Mouse (Mus musculus) liver, adult (tissue): ENCODE results near the gene Fiz1.

Experiments used
- GATA4 ChIP-seq: IDR thresholded peaks from 2 replicates; pipeline ENCODE4 v1.6.1; 2014; ENCODE audit warnings: mild to moderate bottlenecking, low read length; ENCODE audit not compliant: insufficient replicate concordance

Gene Fiz1

DNA sequence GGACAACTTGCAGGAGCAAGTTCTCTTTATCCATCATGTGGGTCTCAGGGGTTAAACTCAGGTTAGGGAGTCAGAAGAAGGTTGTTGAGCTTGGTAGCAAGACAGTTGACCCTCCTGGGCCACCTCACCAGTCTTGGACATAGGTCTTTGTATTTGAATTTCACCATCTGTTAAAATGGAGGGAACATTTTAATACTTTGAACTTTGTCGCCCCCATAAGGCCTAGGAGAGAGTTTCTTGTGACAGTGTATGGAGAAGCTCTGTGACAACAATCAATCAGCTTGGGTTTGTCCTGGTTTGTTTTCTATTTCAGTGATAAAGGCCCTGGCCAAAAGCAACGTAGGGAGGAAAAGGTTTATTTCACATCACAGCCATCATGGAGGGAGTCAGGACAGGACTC, 32.8 kb upstream of the Fiz1 start:
- no peak for TF ChIP-seq GATA4

DNA sequence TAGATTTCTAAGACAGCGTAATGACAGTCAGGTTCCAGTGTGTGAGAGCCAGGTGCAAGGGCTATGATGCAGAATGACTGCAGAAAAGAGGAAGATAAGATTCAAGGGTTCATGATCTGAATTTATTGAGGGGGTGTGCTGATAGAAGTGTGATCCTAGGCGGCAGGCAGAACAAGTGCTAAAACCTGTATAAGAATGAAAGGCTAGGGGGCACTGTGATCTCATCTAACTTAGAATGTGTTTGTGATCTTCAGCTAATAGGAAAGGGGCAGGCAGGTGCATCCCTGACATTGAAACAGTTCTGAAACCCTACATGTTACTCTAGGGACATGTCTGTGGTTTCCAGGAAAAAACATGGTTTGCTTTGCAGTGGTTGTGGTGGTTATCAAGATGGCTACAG, 31.6 kb upstream of the Fiz1 start:
- TF ChIP-seq GATA4 = no peak

DNA sequence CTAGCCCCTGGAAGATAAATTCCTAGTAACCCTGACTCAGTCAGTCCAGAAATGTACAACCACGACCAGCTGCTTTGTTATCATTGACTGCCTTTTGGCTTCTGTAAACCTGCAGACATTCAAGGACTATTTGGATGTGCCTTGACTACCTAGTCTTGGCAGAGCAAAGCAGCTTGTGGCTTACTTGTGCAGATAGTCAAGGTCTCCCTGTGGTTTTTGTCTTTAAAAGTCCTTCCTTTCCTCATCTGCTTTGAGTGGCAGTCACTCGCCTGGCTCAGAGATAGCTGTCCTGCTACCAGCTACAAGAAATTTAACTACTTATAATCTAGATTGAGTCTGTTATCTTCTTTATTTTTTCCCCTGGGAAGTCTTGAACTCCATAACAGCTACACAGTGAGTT, 30.5 kb upstream of the Fiz1 start:
- TF ChIP-seq GATA4 = no peak

DNA sequence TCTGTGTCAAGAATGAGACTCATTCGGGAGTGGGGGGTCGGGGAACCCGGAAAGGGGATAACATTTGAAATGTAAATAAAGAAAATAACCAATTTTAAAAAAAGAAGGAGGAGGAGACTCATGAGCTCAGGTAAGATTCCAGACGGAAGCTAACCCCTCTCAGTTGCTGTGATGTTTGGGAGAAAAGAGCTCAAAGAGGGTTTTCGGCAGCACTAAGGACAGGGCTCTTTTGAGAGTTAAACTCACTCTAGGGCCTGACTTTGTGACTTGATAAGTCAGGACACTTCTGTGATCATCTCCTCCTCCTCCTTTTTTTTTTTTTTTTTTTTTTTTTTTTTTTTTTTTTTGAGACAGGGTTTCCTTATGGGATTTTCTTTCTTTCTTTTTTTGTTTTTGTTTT, 24.4 kb upstream of the Fiz1 start:
- no peak for TF ChIP-seq GATA4

DNA sequence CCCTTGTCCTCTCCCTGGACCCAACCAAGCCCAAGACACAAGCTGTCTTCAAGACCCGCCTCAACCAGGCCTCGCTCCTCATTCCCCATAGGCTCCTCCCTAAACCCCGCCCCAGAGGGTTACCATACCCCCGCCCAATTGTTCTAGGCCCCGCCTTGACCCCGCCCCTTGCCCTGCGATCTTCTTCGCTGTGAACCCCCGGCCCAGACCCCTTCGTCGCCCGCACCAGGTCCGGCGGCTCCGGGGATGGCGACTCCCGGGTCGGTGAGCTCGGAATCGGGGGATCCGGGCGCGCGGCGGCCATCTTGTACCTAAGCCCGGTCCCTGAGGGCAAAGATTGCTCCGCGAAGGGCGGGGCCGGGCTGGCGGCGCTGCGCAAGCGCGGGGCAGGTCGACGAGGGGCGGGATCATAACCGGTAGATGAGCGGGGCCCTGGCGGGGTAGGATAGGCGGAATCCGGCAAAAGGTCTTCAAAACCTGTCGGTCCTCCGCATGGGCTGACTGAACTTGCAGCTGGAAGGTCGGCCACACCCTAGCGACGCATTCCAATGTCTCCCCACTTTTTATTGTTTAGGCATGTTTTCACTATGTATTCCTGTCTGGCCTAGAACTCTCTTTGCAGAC, 23.7 kb upstream of the Fiz1 start, which contains the start of gene Zfp784:
Gene Zfp784 (minus strand): TSS at position 338 of the 624 bp plus-strand sequence.
- TF ChIP-seq GATA4 = peak; percentile 40; the same call in 1 of the 2 replicates

DNA sequence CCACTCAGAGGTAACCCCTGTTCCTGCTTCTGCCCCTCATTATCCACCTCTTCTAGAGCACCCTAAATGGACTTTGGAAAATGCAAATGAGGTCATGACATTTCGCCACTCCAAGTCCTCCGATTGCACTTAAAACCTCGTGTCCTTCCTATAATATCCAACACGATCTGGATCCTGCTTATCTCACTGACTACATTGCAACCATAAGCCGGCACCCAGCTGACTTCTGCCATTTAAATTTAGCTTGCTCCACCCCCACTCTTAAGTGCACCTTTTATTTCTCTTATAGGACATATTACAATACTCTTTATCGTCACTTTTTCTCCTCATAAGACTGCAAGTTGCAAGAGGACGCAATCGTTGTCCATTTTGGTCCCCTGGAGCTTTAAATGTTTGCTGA, 23.0 kb upstream of the Fiz1 start:
- no peak for TF ChIP-seq GATA4

DNA sequence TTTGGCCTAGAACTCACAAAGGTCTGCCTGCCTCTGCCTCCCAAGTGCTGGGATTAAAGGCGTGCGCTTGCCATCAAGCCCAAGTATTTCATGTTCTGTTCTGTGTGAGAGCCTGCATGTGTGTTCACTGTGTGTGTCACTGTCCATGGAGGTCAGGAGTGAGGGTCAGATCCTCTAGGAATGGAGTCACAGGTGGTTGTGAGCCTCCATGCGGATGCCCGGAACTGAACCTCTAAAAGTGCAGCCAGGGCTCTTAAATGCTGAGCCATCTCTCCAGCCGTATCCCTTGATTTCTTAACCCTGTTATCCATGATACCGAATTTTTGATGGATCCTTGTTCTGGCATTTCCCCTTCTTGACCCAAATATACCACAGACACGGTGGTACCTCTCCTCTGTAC, 22.5 kb upstream of the Fiz1 start:
- TF ChIP-seq GATA4 = no peak

DNA sequence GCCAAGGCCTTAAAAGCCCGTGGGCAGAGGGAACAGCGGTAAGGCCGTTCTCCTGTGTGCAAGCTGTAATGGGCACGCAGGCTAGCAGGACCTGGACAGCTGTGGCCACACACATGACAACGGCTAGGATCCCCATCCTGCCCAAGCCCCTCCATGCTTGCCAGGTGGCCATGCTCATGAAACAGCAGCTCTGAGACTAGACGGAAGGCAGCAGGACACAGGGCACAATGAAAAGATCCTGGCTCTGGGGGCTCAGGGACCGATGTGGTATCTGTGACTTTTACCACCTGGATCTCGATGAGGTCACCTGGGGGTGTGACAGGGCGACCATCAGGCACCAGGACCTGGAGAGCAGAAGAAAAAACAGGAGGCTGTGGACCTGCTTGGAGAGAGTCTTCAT, 21.6 kb upstream of the Fiz1 start:
- no peak for TF ChIP-seq GATA4

DNA sequence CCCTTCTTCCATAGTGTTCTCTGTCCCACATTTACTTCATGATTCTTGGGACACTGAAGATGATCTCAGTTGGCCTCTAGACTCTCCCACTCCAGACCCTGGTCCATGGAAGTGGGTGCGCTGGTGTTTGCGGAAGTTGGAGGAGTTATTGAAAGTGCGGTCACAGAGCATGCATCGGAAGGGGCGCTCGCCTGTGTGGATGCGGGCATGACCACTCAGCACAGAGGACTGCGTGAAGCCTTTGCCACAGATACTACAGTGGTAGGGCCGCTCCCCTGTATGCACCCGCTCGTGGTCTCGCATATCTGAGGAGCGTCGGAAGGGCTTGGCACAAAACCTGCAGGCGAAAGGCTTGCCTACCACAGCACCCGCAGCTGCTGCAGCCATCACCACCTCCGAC, 21.1 kb upstream of the Fiz1 start:
- no peak for TF ChIP-seq GATA4

DNA sequence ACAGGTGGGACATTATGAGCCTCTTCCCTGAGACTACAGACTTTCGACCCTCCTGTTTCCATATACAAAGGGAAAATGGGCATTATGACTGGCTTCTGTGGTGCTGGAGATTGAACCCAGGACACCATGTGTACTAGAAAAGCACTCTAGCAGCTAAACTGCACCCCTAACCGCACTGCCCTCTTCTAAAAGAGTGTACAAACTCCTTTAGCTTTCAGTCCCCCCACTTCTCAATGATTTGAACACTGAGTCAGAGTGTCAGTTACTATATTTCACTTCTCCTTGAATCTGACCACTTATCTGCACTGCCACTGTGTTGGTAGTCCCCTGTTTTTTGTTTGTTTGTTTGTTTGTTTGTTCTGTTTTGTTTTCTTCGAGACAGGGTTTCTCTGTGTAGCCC, 19.3 kb upstream of the Fiz1 start, which contains the start of gene 4632433K11Rik:
Gene 4632433K11Rik (plus strand): TSS at position 301 of the 400 bp plus-strand sequence.
- TF ChIP-seq GATA4 = no peak

DNA sequence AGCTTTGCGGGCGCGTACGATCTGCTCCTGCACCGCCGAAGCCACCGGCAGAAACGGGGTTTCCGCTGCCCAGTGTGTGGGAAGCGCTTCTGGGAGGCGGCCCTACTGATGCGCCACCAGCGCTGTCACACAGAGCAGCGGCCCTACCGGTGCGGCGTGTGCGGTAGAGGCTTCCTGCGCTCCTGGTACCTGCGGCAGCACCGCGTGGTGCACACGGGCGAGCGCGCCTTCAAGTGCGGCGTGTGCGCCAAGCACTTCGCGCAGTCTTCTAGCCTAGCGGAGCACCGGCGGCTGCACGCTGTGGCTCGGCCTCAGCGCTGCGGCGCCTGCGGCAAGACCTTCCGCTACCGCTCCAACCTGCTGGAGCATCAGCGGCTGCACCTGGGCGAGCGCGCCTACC, 17.0 kb upstream of the Fiz1 start:
- no peak for TF ChIP-seq GATA4

DNA sequence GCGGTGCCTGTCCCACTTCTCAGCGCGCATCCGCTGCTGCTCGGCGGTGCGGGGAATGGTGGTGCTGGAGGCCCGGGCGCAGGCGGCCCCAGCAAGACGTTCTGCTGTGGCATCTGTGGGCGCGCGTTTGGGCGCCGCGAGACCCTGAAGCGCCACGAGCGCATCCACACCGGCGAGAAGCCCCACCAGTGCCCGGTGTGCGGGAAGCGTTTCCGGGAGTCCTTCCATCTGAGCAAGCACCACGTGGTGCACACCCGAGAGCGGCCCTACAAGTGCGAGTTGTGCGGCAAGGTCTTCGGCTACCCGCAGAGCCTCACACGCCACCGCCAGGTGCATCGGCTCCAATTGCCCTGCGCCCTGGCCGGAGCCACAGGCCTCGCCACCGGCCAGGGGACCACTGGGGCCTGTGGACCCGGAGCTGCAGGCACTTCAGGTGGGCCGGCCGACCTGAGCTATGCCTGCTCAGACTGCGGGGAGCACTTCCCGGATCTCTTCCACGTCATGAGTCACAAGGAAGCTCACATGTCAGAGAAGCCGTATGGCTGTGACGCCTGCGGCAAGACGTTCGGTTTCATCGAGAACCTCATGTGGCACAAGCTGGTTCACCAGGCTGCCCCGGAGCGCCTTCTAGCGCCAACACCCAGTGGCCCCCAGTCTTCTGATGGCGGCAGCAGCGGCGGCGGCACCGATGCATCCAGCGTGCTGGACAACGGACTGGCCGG, 16.2 kb upstream of the Fiz1 start:
- no peak for TF ChIP-seq GATA4

DNA sequence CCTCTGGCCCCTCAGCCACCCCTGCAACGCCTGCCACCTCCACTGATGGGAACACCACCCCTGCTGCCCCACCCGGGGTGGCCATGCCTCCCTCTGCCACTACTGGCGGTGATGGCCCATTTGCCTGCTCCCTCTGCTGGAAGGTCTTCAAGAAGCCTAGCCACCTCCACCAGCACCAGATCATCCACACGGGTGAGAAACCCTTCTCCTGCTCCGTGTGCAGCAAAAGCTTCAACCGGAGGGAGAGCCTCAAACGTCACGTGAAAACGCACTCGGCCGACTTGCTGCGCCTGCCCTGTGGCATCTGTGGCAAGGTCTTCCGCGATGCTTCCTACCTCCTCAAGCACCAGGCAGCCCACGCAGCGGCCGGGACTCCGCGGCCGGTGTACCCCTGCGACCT, 15.4 kb upstream of the Fiz1 start:
- no peak for TF ChIP-seq GATA4

DNA sequence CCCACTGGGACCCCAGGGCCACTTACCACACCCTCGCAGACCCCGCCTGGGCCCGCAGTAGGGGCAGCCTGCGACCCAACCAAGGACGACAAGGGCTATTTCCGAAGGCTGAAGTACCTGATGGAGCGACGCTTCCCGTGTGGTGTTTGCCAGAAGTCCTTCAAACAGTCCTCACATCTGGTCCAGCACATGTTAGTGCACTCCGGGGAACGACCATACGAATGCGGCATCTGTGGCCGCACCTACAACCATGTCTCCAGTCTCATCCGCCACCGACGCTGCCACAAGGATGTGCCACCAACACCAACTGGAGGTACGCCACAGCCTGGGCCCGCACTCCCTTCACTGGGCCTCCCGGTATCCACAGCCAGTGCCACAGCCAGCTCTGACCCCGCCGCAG, 15.0 kb upstream of the Fiz1 start:
- no peak for TF ChIP-seq GATA4

DNA sequence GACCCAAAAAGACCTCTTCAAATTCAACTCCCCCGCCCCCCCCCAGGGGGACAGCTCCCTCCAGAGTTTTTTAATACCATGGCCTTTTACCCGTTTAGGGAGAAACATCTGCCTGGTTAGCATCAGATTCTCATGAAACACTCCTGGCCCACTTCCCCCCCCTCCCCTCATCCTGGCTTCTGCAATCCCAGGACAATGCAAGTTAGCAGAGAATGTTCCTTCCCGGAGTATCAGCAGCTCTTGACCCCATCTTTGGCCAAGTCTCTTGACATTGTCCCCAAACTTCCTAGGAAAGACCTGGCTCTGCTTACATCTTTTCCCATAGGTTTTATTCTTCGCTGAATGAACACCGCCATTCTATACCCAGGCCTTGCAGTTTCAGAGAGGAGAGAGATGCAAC, 6.7 kb upstream of the Fiz1 start:
- TF ChIP-seq GATA4 = no peak

DNA sequence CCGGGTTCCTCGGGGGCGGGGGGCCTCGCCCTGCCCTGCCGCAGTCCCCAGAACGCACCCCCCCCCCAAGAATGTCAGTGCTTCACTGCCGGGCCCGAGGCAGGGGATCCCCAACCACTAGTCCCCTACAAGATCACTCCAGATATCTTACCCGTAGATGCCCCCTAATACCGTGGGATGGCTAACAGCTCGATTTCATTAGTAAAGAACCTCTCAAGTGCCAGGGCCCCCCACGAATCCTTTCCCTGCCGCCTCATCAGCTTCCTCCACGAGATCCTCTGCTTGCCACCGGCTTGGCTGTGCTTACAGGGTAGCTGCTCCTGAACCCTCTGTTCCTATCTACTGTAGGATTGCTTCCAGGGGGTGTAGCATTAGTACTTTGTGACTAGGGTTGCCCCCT, 6.2 kb upstream of the Fiz1 start:
- TF ChIP-seq GATA4 = no peak

DNA sequence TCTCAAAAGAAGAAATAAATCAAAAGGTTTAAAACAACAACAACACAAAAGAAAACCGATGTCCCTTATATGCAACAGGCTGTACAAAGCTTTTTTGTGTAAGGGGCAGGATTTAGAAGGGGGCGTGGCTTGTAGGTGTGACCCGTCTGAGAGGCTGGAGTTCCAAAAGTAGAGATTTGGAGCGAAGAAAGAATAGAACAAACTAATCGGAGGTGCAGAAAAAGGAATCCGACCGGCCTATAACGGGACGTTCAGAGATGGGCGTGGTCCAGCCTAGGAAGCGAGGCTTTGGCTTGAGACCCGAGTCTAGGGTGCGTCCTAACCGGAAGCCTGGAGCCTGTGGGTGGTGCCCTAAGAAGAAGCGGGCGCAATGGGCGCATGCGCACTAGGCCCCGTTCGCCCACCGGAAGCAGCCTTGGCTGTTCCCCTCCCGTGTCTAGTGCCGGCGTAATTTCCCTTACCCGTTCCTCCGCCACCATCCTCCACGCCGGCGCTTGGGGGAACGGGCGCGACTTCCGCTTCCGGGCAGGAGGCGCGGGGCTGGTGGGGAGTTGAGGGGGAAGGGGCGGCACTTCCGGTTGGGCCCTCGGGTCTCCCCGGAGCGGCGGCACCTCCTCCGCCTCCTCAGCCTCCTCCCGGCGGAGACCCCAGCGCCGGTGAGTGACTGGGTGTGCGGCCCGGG, 5.6 kb upstream of the Fiz1 start, which contains the start of the genes Zfp865 and Ccdc106:
Gene Zfp865 (plus strand): TSS at position 377 of the 682 bp plus-strand sequence.
Gene Ccdc106 (plus strand): TSS at position 554 of the 682 bp plus-strand sequence.
- peak; percentile 39; the same call in 1 of the 2 replicates for TF ChIP-seq GATA4

DNA sequence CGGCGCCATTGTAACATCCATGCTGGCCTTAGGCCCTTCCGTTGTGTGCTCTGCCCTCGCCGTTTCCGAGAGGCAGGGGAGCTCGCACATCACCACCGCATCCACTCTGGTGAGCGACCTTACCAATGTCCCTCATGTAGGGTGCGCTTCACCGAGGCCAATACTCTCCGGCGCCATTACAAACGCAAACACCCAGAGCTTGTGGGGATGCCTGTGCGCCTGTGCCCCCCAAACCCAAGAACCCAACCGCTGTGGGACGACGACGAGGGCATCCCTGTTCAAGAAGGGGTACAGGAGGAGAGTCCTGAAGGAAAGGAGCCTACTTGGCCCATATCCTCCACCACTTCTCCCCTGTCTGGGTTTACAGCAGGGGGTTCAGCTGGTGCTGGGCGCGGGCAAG, 3.4 kb upstream of the Fiz1 start:
- no peak for TF ChIP-seq GATA4
